Mouse (Mus musculus) hindbrain, embryonic 11.5 days (tissue): ENCODE measurements at regions not wholly inside any gene's neighbourhood (a gene's known extent, or its start where the extent isn't known, plus 50 kb on each side); places are given as distances from the start of the nearest gene placed in this dataset.
"Not testable (repeated sequence)": the region's sequence is repeated elsewhere in the genome, so short reads cannot be mapped to it uniquely, and the experiment has no call there.

Source experiments
- ATAC-seq: fragments of 200-750 bp; cut with Nextera tagmentation; 2 replicates; pipeline ENCODE4 v1.8.0; 2017; ENCODE audit warnings: mild to moderate bottlenecking, moderate TSS enrichment, moderate library complexity; ENCODE audit not compliant: low FRiP score
- DNase-seq: peaks from one replicate; pipeline ENCODE4 v3.0.0-alpha.2; 2015; ENCODE audit warnings: low spot score
- H3K27ac ChIP-seq: fragments of 300-500 bp; sonication (generic); 2 replicates; pipeline ENCODE4 v1.5.1; 2014; ENCODE audit warnings: mild to moderate bottlenecking, low read depth, low read length
- H3K27me3 ChIP-seq: fragments of 300-500 bp; sonication (generic); 2 replicates; pipeline ENCODE4 v1.6.1; 2014; ENCODE audit warnings: mild to moderate bottlenecking, low read length, moderate library complexity, mixed read lengths; ENCODE audit not compliant: control insufficient read depth, insufficient read depth
- H3K36me3 ChIP-seq: fragments of 300-500 bp; sonication (generic); 2 replicates; pipeline ENCODE4 v1.6.1; 2014; ENCODE audit warnings: mild to moderate bottlenecking, low read length, moderate library complexity, mixed read lengths; ENCODE audit not compliant: control insufficient read depth, insufficient read depth
- H3K4me1 ChIP-seq: fragments of 300-500 bp; sonication (generic); replicated peaks from 2 replicates; pipeline ENCODE4 v1.6.1; 2014; ENCODE audit warnings: low read length, mixed read lengths; ENCODE audit not compliant: control insufficient read depth, insufficient read depth
- H3K4me2 ChIP-seq: fragments of 300-500 bp; sonication (generic); replicated peaks from 2 replicates; pipeline ENCODE4 v1.6.1; 2014; ENCODE audit warnings: mild to moderate bottlenecking, low read depth, low read length
- H3K4me3 ChIP-seq: fragments of 300-500 bp; sonication (generic); 2 replicates; pipeline ENCODE4 v1.5.1; 2014; ENCODE audit warnings: low read depth, low read length
- H3K9ac ChIP-seq: fragments of 300-500 bp; sonication (generic); 2 replicates; pipeline ENCODE4 v1.6.1; 2014; ENCODE audit warnings: low read depth, low read length
- H3K9me3 ChIP-seq: fragments of 300-500 bp; sonication (generic); 2 replicates; pipeline ENCODE4 v1.6.1; 2016; ENCODE audit warnings: low read length; ENCODE audit not compliant: control insufficient read depth
- WGBS: fragments of 180-500 bp; shearing (Covaris S2); extraction: QIAGEN DNeasy Blood & Tissue Kit; methylation state at CpG from one replicate; pipeline ENCODE4 v1.1.7; 2014; 5-methylcytosine and 5-hydroxymethylcytosine counted together

- Histone ChIP-seq H3K4me1 (no peaks in the 10 kb centered on the region), H3K4me2 (no peak overlapping the region), H3K4me3 (no peak overlapping the region), H3K9ac (no peak overlapping the region), H3K27ac (no peak overlapping the region), H3K27me3 (no peaks in the 10 kb centered on the region), H3K36me3 (no peaks in the 10 kb centered on the region), H3K9me3 (no peaks in the 10 kb centered on the region)
- ATAC-seq (no peak), DNase-seq (no peak)
- 79% methylated on average over 11 of the region's 11 CpGs for WGBS
Measured at GRCm38 (mm10) chr15:96064499-96065217, 222.7 kb upstream of the Arid2 start.

DNA sequence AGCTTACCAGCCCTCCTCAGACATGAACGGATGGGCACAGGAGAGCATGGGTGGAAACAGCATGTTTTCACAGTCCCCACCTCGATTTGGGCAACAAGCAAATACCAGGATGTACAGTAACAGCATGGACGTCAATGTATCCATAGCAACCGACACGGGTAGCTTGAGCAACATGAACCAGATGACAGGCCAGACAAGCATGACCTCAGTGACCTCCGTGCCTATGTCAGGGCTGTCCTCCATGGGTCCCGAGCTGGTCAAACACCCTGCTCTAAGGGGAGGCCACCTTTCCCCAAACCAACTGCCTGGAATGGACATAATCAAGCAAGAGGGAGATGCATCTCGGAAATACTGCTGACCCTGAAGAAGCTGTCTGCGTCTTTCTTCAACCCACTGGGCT is 211.7 kb upstream of the Arid2 start:
- no peaks in the 10 kb centered on the region for H3K9me3 ChIP-seq
- H3K4me1 ChIP-seq: no peaks in the 10 kb centered on the region
- no peak for ATAC-seq
- no peak overlapping the region for H3K4me3 ChIP-seq
- H3K27me3 ChIP-seq: no peaks in the 10 kb centered on the region
- no peak overlapping the region for H3K27ac ChIP-seq
- H3K9ac ChIP-seq: no peak overlapping the region
- whole genome bisulfite sequencing: 81% methylated on average over 9 of the region's 9 CpGs
- no peak for DNase-seq
- no peak overlapping the region for H3K4me2 ChIP-seq
- H3K36me3 ChIP-seq: no peaks in the 10 kb centered on the region

GRCm38 (mm10) chr15:96077756-96078155 is 209.6 kb upstream of the Arid2 start:
- DNase-seq (no peak), ATAC-seq (no peak)
- no peak overlapping the region for H3K9ac ChIP-seq
- no peaks in the 10 kb centered on the region for H3K36me3 ChIP-seq
- no peak overlapping the region for H3K4me3 ChIP-seq
- H3K27me3 ChIP-seq: no peaks in the 10 kb centered on the region
- no peak overlapping the region for H3K27ac ChIP-seq
- H3K9me3 ChIP-seq: no peaks in the 10 kb centered on the region
- no peaks in the 10 kb centered on the region for H3K4me1 ChIP-seq
- no peak overlapping the region for H3K4me2 ChIP-seq
- WGBS: 83% methylated on average over 5 of the region's 5 CpGs

- ATAC-seq: no peak
Measured at GRCm38 (mm10) chr15:96078580-96078979, 208.7 kb upstream of the Arid2 start.

GRCm38 (mm10) chr15:96089676-96090075 is 197.6 kb upstream of the Arid2 start:
- no peaks in the 10 kb centered on the region for H3K9me3 ChIP-seq
- no peak overlapping the region for H3K27ac ChIP-seq
- WGBS: 91% methylated on average over 9 of the region's 9 CpGs
- no peak overlapping the region for H3K4me2 ChIP-seq
- no peak overlapping the region for H3K4me3 ChIP-seq
- H3K9ac ChIP-seq: no peak overlapping the region
- DNase-seq: no peak
- H3K36me3 ChIP-seq: no peaks in the 10 kb centered on the region
- H3K27me3 ChIP-seq: no peaks in the 10 kb centered on the region
- no peak for ATAC-seq
- H3K4me1 ChIP-seq: no peaks in the 10 kb centered on the region

More at GRCm38 (mm10) chr15:96078580-96078979, 208.7 kb upstream of the Arid2 start:
- H3K27me3 ChIP-seq: no peaks in the 10 kb centered on the region
- 65% methylated on average over 2 of the region's 2 CpGs for WGBS
- H3K9me3 ChIP-seq: no peaks in the 10 kb centered on the region
- no peaks in the 10 kb centered on the region for H3K36me3 ChIP-seq
- no peak overlapping the region for H3K4me2 ChIP-seq
- no peak overlapping the region for H3K27ac ChIP-seq
- H3K4me3 ChIP-seq: no peak overlapping the region
- no peak overlapping the region for H3K9ac ChIP-seq
- no peak for DNase-seq
- H3K4me1 ChIP-seq: no peaks in the 10 kb centered on the region

GRCm38 (mm10) chr15:96096438-96096837 is 190.9 kb upstream of the Arid2 start:
- ATAC-seq: no peak
- Histone ChIP-seq H3K27ac (no peak overlapping the region), H3K9ac (no peak overlapping the region), H3K9me3 (no peaks in the 10 kb centered on the region), H3K4me2 (no peak overlapping the region), H3K36me3 (no peaks in the 10 kb centered on the region), H3K4me1 (no peaks in the 10 kb centered on the region), H3K4me3 (no peak overlapping the region), H3K27me3 (no peaks in the 10 kb centered on the region)
- WGBS: 88% methylated on average over 3 of the region's 3 CpGs
- DNase-seq: no peak

DNA sequence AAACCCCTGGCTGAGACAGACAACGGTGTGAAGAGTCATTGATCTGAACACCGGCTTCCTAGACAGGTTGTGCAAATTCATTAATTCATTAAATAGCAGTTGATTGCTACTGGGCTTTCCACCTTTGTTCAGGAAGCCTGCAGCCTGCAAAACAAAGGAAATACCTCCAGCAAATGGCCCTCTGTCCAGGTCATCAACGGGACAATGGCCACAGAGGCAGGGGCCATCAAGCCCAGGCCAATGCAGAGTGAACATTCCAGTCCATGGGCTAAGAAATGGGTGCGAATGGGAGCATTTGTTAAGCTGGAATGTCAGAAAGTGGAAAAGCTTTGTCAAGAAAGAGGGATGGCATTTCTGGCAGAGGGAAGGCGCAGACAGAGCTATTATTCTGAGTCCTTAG is 188.5 kb upstream of the Arid2 start:
- H3K9me3 ChIP-seq: no peaks in the 10 kb centered on the region
- H3K4me3 ChIP-seq: no peak overlapping the region
- no peak overlapping the region for H3K27ac ChIP-seq
- WGBS: 68% methylated on average over 5 of the region's 5 CpGs
- H3K4me1 ChIP-seq: no peaks in the 10 kb centered on the region
- ATAC-seq: no peak
- H3K4me2 ChIP-seq: no peak overlapping the region
- H3K27me3 ChIP-seq: no peaks in the 10 kb centered on the region
- no peak overlapping the region for H3K9ac ChIP-seq
- H3K36me3 ChIP-seq: no peaks in the 10 kb centered on the region
- DNase-seq: no peak

GRCm38 (mm10) chr15:96099844-96100640 is 187.3 kb upstream of the Arid2 start:
- H3K4me3 ChIP-seq, H3K9ac ChIP-seq, H3K9me3 ChIP-seq, ATAC-seq, H3K4me1 ChIP-seq, DNase-seq, H3K36me3 ChIP-seq, H3K27ac ChIP-seq, H3K4me2 ChIP-seq, H3K27me3 ChIP-seq: not testable (repeated sequence)
- WGBS: 78% methylated on average over 11 of the region's 13 CpGs

DNA sequence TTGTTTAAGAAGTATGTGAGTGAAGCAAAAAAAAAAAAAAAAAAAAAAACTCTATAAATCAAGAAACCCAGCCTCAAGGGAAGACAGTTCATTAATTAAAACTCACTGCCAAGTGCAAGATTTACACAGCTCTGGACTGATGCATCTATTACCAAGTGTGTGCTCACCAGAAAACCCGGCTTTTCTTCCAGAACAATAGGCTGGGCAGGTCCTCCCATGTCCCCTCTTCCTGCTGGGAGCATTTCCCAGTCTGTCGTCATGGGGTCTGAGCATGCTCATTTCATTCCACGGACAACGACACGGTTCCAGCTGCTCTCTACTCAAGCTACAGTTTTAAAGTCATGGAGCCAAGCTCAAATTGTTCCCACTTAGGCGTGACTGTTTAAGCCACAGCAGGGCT is 183.6 kb upstream of the Arid2 start:
- no peak overlapping the region for H3K9ac ChIP-seq
- 39% methylated on average over 6 of the region's 6 CpGs for WGBS
- peak; percentile 19 for DNase-seq
- no peaks in the 10 kb centered on the region for H3K4me1 ChIP-seq
- H3K4me2 ChIP-seq: no peak overlapping the region
- no peak overlapping the region for H3K27ac ChIP-seq
- ATAC-seq: no peak
- H3K27me3 ChIP-seq: no peaks in the 10 kb centered on the region
- no peaks in the 10 kb centered on the region for H3K9me3 ChIP-seq
- no peak overlapping the region for H3K4me3 ChIP-seq
- H3K36me3 ChIP-seq: no peaks in the 10 kb centered on the region
